Mouse (Mus musculus): Measurements from ENCODE around the gene Col26a1. TPM values are rescaled to one million over a fixed set of nuclear protein-coding genes. Genes with fewer than 3 reads are reported as not detected.

Gene Col26a1
- total RNA-seq, 1 experiment, result 2.9 TPM

GRCm38 (mm10) chr5:136779946-136780345 lies 103.1 kb downstream of the Col26a1 start:
- Histone ChIP-seq H3K9ac (ENCODE audit: insufficient read depth, low read depth, low read length, poor library complexity, severe bottlenecking) (no peak overlapping the region), H3K36me3 (ENCODE audit: control insufficient read depth, insufficient read depth, low read length, poor library complexity, severe bottlenecking) (no peaks in the 10 kb centered on the region)
- TF ChIP-seq ZC3H11A (IDR thresholded peaks at IDR 0.05; ENCODE audit: borderline replicate concordance, low read depth, low read length) (no peak), ZNF384 (IDR thresholded peaks at IDR 0.05; ENCODE audit: low read depth, low read length) (no peak)

GRCm38 (mm10) chr5:136775548-136775947 lies 107.5 kb downstream of the Col26a1 start:
- no peak overlapping the region for H3K9ac ChIP-seq (ENCODE audit: insufficient read depth, low read depth, low read length, poor library complexity, severe bottlenecking)
- no peak overlapping the region for H3K27ac ChIP-seq (ENCODE audit: insufficient read depth, low read depth, low read length, poor library complexity, severe bottlenecking)
- no peak for DNase-seq (ENCODE audit: low read depth, low spot score)
- TF ChIP-seq MAFK (IDR thresholded peaks at IDR 0.05; ENCODE audit: insufficient read depth, low read depth, low read length) (no peak), HCFC1 (IDR thresholded peaks at IDR 0.05; ENCODE audit: borderline replicate concordance, insufficient read depth, low read length) (no peak), ZNF384 (IDR thresholded peaks at IDR 0.05; ENCODE audit: low read depth, low read length) (no peak), CHD2 (IDR thresholded peaks at IDR 0.05; ENCODE audit: low read depth, low read length) (no peak), ZC3H11A (IDR thresholded peaks at IDR 0.05; ENCODE audit: borderline replicate concordance, low read depth, low read length) (no peak)
- H3K4me1 ChIP-seq (ENCODE audit: control insufficient read depth in 2 of 2, insufficient read depth in 2 of 2, low read length in 2 of 2, poor library complexity in 1 of 2), result peaks cover 4 to 20% of the 10 kb centered on the region in 2 experiments; a peak in 2 of 4 replicates
- in situ Hi-C loops (cut with MboI; ENCODE audit: low sequenced_read_pairs in 2 of 2, unreplicated experiment in 2 of 2), result loop anchor here in 1 of 2 experiments (25.0 kb wide), 1 partner anchor 112 kb away; the partner anchor contains the start of gene Col26a1
- no peaks in the 10 kb centered on the region for H3K36me3 ChIP-seq (ENCODE audit: control insufficient read depth, insufficient read depth, low read length, poor library complexity, severe bottlenecking)
- no peak overlapping the region for H3K4me3 ChIP-seq (ENCODE audit: insufficient read depth in 1 of 2, low read depth in 1 of 2, low read length in 2 of 2, poor library complexity in 1 of 2, severe bottlenecking in 1 of 2)
- H3K9me3 ChIP-seq (ENCODE audit: control insufficient read depth, insufficient read depth, low read depth, low read length), result no peaks in the 10 kb centered on the region

More at GRCm38 (mm10) chr5:136779946-136780345, 103.1 kb downstream of the Col26a1 start:
- in situ Hi-C loops (cut with MboI; ENCODE audit: low sequenced_read_pairs in 2 of 2, unreplicated experiment in 2 of 2), result loop anchor here in 1 of 2 experiments (25.0 kb wide), 1 partner anchor 107 kb away; the partner anchor contains the start of gene Col26a1
- Histone ChIP-seq H3K27ac (ENCODE audit: insufficient read depth, low read depth, low read length, poor library complexity, severe bottlenecking) (no peak overlapping the region; the same call in 1 of the 2 replicates), H3K4me3 (ENCODE audit: insufficient read depth in 1 of 2, low read depth in 1 of 2, low read length in 2 of 2, poor library complexity in 1 of 2, severe bottlenecking in 1 of 2) (peak overlapping the region in 1 of 2 experiments; percentile 1; a peak in 1 of 4 replicates), H3K4me1 (ENCODE audit: control insufficient read depth in 2 of 2, insufficient read depth in 2 of 2, low read length in 2 of 2, poor library complexity in 1 of 2) (peaks cover 2 to 8% of the 10 kb centered on the region in 2 experiments; a peak in 2 of 4 replicates), H3K9me3 (ENCODE audit: control insufficient read depth, insufficient read depth, low read depth, low read length) (no peaks in the 10 kb centered on the region)
- no peak for DNase-seq (ENCODE audit: low read depth, low spot score)

- peak overlapping the region; percentile 41 to 58; a peak in 3 of 4 replicates for H3K4me3 ChIP-seq (ENCODE audit: insufficient read depth in 1 of 2, low read depth in 1 of 2, low read length in 2 of 2, poor library complexity in 1 of 2, severe bottlenecking in 1 of 2)
- peaks cover 2 to 18% of the 10 kb centered on the region in 2 experiments; a peak in 2 of 4 replicates for H3K4me1 ChIP-seq (ENCODE audit: control insufficient read depth in 2 of 2, insufficient read depth in 2 of 2, low read length in 2 of 2, poor library complexity in 1 of 2)
- H3K9me3 ChIP-seq (ENCODE audit: control insufficient read depth, insufficient read depth, low read depth, low read length), result no peaks in the 10 kb centered on the region
These were observed 109.7 kb downstream of the Col26a1 start for GRCm38 (mm10) chr5:136773044-136774039.

DNA sequence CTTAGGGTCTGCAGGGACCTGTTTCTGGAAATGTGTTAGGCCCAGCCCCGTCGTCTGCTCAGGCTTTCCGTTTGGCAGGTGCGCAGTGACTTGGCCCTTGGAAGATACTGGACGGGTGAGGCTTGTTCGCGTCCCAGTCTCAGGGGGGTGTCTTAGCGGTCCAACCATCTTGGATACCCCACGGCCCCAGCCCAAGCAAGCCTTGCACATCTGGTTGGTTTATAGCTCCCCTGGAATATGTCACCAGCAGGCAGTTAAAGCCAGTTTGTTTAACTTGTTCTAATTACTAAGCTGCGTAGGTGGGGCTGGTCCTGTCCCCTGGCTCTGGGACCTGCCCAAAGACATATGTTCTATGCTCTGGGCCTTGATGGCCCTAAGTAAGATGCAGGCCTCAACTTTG lies 111.9 kb downstream of the Col26a1 start:
- H3K27ac ChIP-seq (ENCODE audit: insufficient read depth, low read depth, low read length, poor library complexity, severe bottlenecking), result no peak overlapping the region
- no peak for TF ChIP-seq MAFK (IDR thresholded peaks at IDR 0.05; ENCODE audit: insufficient read depth, low read depth, low read length)
- no peak for TF ChIP-seq HCFC1 (IDR thresholded peaks at IDR 0.05; ENCODE audit: borderline replicate concordance, insufficient read depth, low read length)
- no peak for TF ChIP-seq ZNF384 (IDR thresholded peaks at IDR 0.05; ENCODE audit: low read depth, low read length)
- no peak for TF ChIP-seq ZC3H11A (IDR thresholded peaks at IDR 0.05; ENCODE audit: borderline replicate concordance, low read depth, low read length)
- TF ChIP-seq CHD2 (IDR thresholded peaks at IDR 0.05; ENCODE audit: low read depth, low read length), result no peak
- in situ Hi-C loops (cut with MboI; ENCODE audit: low sequenced_read_pairs in 2 of 2, unreplicated experiment in 2 of 2), result no loop called here

More at GRCm38 (mm10) chr5:136773044-136774039, 109.7 kb downstream of the Col26a1 start:
- TF ChIP-seq HCFC1 (IDR thresholded peaks at IDR 0.05; ENCODE audit: borderline replicate concordance, insufficient read depth, low read length), result no peak
- no peak for TF ChIP-seq CHD2 (IDR thresholded peaks at IDR 0.05; ENCODE audit: low read depth, low read length)
- TF ChIP-seq MAFK (IDR thresholded peaks at IDR 0.05; ENCODE audit: insufficient read depth, low read depth, low read length), result no peak
- TF ChIP-seq ZC3H11A (IDR thresholded peaks at IDR 0.05; ENCODE audit: borderline replicate concordance, low read depth, low read length), result no peak
- TF ChIP-seq ZNF384 (IDR thresholded peaks at IDR 0.05; ENCODE audit: low read depth, low read length), result no peak
- in situ Hi-C loops (cut with MboI; ENCODE audit: low sequenced_read_pairs in 2 of 2, unreplicated experiment in 2 of 2), result no loop called here
- no peak overlapping the region for H3K27ac ChIP-seq (ENCODE audit: insufficient read depth, low read depth, low read length, poor library complexity, severe bottlenecking)
- peak; percentile 83 for DNase-seq (ENCODE audit: low read depth, low spot score)
- no peak overlapping the region for H3K9ac ChIP-seq (ENCODE audit: insufficient read depth, low read depth, low read length, poor library complexity, severe bottlenecking)
- H3K36me3 ChIP-seq (ENCODE audit: control insufficient read depth, insufficient read depth, low read length, poor library complexity, severe bottlenecking), result no peaks in the 10 kb centered on the region

More for the DNA sequence above, 111.9 kb downstream of the Col26a1 start:
- no peaks in the 10 kb centered on the region for H3K36me3 ChIP-seq (ENCODE audit: control insufficient read depth, insufficient read depth, low read length, poor library complexity, severe bottlenecking)
- no peak for DNase-seq (ENCODE audit: low read depth, low spot score)
- no peak overlapping the region for H3K9ac ChIP-seq (ENCODE audit: insufficient read depth, low read depth, low read length, poor library complexity, severe bottlenecking)
- no peaks in the 10 kb centered on the region for H3K9me3 ChIP-seq (ENCODE audit: control insufficient read depth, insufficient read depth, low read depth, low read length)
- no peak overlapping the region for H3K4me3 ChIP-seq (ENCODE audit: insufficient read depth in 1 of 2, low read depth in 1 of 2, low read length in 2 of 2, poor library complexity in 1 of 2, severe bottlenecking in 1 of 2)
- peaks cover 2 to 18% of the 10 kb centered on the region in 2 experiments; a peak in 2 of 4 replicates for H3K4me1 ChIP-seq (ENCODE audit: control insufficient read depth in 2 of 2, insufficient read depth in 2 of 2, low read length in 2 of 2, poor library complexity in 1 of 2)

All from ES-E14 (cell line).